Mouse (Mus musculus) limb, embryonic 14.5 days (tissue): ENCODE data around the gene Eya3. TPM values are rescaled to one million over a fixed set of nuclear protein-coding genes. Genes with fewer than 3 reads are reported as not detected.

Experiments used
- ATAC-seq: fragments of 200-750 bp; cut with Nextera tagmentation; 2 replicates; pipeline ENCODE4 v1.8.0; 2017; ENCODE audit warnings: low read depth, moderate number of reproducible peaks, moderate TSS enrichment; ENCODE audit not compliant: low FRiP score
- DNase-seq: peaks from one replicate; pipeline ENCODE4 v3.0.0-alpha.2; 2015; ENCODE audit warnings: low spot score
- H3K27ac ChIP-seq: fragments of 300-500 bp; sonication (generic); replicated peaks from 2 replicates; pipeline ENCODE4 v1.5.1; 2014; ENCODE audit warnings: low read depth, mild to moderate bottlenecking, low read length, moderate library complexity, mixed read lengths
- H3K27me3 ChIP-seq: fragments of 300-500 bp; sonication (generic); 2 replicates; pipeline ENCODE4 v1.6.1; 2014; ENCODE audit warnings: low read length, mixed read lengths; ENCODE audit not compliant: control insufficient read depth, insufficient read depth
- H3K36me3 ChIP-seq: fragments of 300-500 bp; sonication (generic); 2 replicates; pipeline ENCODE4 v1.6.1; 2014; ENCODE audit warnings: mild to moderate bottlenecking, low read length, moderate library complexity, mixed read lengths; ENCODE audit not compliant: control insufficient read depth, insufficient read depth
- H3K4me1 ChIP-seq: fragments of 300-500 bp; sonication (generic); 2 replicates; pipeline ENCODE4 v1.6.1; 2014; ENCODE audit warnings: antibody characterized with exemption, low read length, mixed read lengths; ENCODE audit not compliant: control insufficient read depth, insufficient read depth
- H3K4me2 ChIP-seq: fragments of 300-500 bp; sonication (generic); replicated peaks from 2 replicates; pipeline ENCODE4 v1.6.1; 2014; ENCODE audit warnings: low read depth, mild to moderate bottlenecking, low read length, moderate library complexity; ENCODE audit not compliant: severe bottlenecking
- H3K4me3 ChIP-seq: fragments of 300-500 bp; sonication (generic); replicated peaks from 2 replicates; pipeline ENCODE4 v1.5.1; 2014; ENCODE audit warnings: low read length
- H3K9ac ChIP-seq: fragments of 300-500 bp; sonication (generic); 2 replicates; pipeline ENCODE4 v1.6.1; 2014; ENCODE audit warnings: mild to moderate bottlenecking, low read depth, low read length, moderate library complexity; ENCODE audit not compliant: severe bottlenecking
- H3K9me3 ChIP-seq: fragments of 300-500 bp; sonication (generic); 2 replicates; pipeline ENCODE4 v1.6.1; 2016; ENCODE audit warnings: low read length; ENCODE audit not compliant: control insufficient read depth
- POLR2A ChIP-seq: fragments of 200-500 bp; IDR thresholded peaks from 2 replicates; pipeline ENCODE4 v1.8.0; 2012; ENCODE audit warnings: inconsistent platforms, mild to moderate bottlenecking, moderate library complexity, borderline replicate concordance; ENCODE audit not compliant: insufficient read depth, insufficient read length; ENCODE audit errors: extremely low read depth
- WGBS: fragments of 180-500 bp; shearing (Covaris S2); extraction: QIAGEN DNeasy Blood & Tissue Kit; methylation state at CpG from one replicate; pipeline ENCODE4 v1.1.7; 2014; 5-methylcytosine and 5-hydroxymethylcytosine counted together
- polyA plus RNA-seq, 2 experiments: library from polyadenylated mRNA; depleted of rRNA in 1 of 2; stranded (reverse) in 1 of 2; unstranded in 1 of 2; fragments of >200 nt; fragmentation: Nextera tagmentation in 1 of 2; extraction: Ambion mirVana in 1 of 2; gene quantifications; 2 replicates each; pipeline versions ENCODE4 v1.2.1 to v1.2.3; 2012 to 2014

Gene Eya3
- polyA plus RNA-seq, 2 experiments = 24.3 to 42.0 TPM

DNA sequence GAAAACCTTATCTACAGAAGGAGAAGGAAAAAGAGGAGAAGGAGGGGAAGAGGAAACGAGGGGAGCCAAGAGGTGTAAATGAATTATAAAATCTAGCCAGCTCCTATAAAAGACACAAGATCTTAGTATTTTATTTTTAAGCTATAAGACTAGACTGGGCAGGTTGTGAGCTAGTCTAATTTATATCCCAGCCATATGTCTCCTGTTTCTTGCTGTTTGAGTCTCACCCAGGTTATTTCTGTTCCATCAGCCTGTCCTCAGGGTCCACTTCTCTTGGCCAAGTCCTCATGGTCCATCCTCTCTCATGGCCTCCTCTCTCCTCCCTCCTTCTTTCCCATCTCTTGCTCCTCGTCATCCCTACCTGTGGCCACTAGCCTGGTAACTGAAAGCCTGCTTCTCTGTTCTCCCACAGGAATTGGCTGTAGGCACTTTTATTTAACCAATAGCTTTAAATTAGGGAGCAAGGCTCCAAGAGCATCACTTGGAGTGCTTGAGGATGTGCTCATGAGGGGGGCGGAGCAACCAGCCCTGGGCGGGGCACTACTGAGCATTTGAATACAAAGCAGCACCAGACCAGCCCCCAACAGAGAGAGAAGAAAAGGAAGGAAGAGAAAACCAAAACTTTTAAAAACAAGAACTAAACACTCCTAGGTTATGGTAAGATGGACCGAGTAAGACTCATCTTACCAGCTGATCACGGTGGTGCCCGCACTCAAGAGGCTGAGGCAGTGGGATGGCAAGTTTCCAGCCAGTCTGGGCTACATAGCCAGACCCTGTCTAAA is 17.3 kb upstream of the Eya3 start:
- Histone ChIP-seq H3K9me3 (no peaks in the 10 kb centered on the region), H3K4me2 (no peak overlapping the region), H3K4me3 (no peak overlapping the region), H3K27me3 (no peaks in the 10 kb centered on the region), H3K9ac (no peak overlapping the region), H3K4me1 (no peaks in the 10 kb centered on the region), H3K36me3 (no peaks in the 10 kb centered on the region), H3K27ac (no peak overlapping the region)
- WGBS = 68% methylated on average over 7 of the region's 7 CpGs
- TF ChIP-seq POLR2A = no peak
- DNase-seq (no peak), ATAC-seq (no peak)

DNA sequence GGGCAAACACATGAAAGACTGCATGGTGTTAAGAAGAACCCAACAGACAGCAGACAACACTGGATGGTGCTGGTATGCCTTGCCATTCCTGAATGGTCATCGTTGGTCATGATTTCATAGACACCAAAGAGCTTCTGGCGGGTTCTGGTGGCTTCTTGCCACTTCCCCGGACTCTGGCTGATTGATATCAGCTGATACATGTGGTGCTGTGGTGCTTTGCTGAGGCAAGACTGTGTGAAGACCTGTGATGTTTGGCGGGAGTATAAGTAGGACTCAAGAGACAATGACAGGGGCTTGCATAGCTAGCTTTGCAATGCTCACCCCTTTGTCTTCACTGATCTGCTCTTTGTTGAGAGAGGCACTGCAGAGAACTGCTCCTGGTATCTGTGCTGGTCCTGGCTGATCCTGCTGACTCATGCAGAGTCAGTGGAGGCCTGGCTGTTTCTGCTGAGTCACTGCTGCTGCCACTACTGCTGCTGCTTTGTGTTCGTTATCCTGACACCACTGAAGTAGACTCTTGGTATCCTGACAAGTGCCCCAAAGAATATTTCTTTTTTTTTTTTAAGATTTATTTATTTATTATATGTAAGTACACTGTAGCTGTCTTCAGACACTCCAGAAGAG is 14.6 kb upstream of the Eya3 start:
- ATAC-seq (no peak), DNase-seq (no peak)
- Histone ChIP-seq H3K36me3 (no peaks in the 10 kb centered on the region), H3K9ac (no peak overlapping the region), H3K4me2 (no peak overlapping the region), H3K27ac (no peak overlapping the region), H3K27me3 (no peaks in the 10 kb centered on the region), H3K4me1 (no peaks in the 10 kb centered on the region), H3K4me3 (no peak overlapping the region), H3K9me3 (no peaks in the 10 kb centered on the region)
- TF ChIP-seq POLR2A = no peak
- 88% methylated on average over 5 of the region's 5 CpGs for WGBS

DNA sequence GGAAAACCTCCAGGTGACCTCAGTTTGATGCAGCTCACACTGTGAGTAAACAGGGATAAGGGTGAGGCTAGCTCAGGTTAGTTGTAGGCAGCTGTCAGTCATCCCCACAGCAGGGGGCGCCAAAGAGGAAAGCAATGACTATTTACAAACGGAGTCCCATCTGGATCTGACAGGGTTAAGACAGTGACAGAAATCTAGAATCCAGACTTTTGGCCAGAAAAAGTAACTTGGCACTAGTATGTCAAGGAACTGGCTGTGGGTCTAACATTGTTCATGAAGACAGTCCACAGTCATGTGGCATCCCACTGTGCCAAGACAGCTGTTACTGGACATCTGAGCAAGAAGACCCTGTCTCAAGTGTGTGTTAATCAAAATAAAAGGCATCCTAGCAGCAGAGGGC is 10.0 kb upstream of the Eya3 start:
- WGBS = 30% methylated on average over 2 of the region's 2 CpGs
- TF ChIP-seq POLR2A = no peak
- no peaks in the 10 kb centered on the region for H3K4me1 ChIP-seq
- no peak overlapping the region for H3K4me2 ChIP-seq
- DNase-seq (no peak), ATAC-seq (no peak)
- H3K4me3 ChIP-seq = no peak overlapping the region
- H3K9ac ChIP-seq = no peak overlapping the region
- no peaks in the 10 kb centered on the region for H3K36me3 ChIP-seq
- no peak overlapping the region for H3K27ac ChIP-seq
- H3K9me3 ChIP-seq = no peaks in the 10 kb centered on the region
- H3K27me3 ChIP-seq = no peaks in the 10 kb centered on the region

DNA sequence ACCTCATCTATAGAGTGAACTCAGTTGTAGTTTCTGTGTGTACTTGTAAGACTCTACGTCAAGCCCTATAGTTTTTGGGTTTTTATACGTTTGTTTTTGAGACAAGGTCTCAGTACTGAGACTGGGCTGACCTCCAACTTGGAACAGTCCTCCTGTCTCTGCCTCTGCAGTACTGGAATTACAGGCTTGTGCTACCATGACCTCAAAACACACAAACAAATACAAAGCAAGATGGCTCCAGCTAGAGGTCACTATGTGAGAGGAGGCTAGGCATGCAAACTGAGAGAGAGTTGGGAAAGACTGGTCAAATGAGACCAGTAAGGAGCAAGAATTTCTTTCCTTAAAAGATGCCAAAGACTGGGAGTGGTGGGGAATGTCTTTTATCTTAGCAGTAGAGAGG is 2.8 kb upstream of the Eya3 start:
- no peaks in the 10 kb centered on the region for H3K4me1 ChIP-seq
- H3K36me3 ChIP-seq = no peaks in the 10 kb centered on the region
- H3K4me3 ChIP-seq = no peak overlapping the region
- no peak overlapping the region for H3K27ac ChIP-seq
- 95% methylated on average over 2 of the region's 2 CpGs for WGBS
- no peak for DNase-seq
- ATAC-seq = no peak
- H3K9ac ChIP-seq = no peak overlapping the region
- no peak for TF ChIP-seq POLR2A
- H3K9me3 ChIP-seq = no peaks in the 10 kb centered on the region
- H3K4me2 ChIP-seq = no peak overlapping the region
- no peaks in the 10 kb centered on the region for H3K27me3 ChIP-seq

DNA sequence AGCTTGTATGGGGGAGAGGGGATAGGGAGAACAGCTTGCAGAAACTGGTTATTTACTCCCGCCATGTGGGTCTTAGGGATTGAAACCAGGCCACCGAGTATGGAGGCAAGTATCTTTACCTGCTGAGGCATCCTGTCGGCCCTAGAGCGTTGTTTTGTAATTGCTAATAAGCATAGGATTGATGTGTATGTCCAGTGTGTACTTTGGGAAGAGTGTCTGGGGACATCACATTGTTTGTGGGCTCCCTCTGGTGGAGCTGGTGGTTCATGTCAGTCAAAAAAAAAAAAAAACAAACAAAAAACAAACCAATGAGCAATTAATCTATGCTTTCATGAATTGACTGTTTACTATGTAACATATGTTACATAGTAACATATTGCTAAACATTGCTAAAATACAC is 2.2 kb upstream of the Eya3 start:
- Histone ChIP-seq H3K4me2 (no peak overlapping the region), H3K36me3 (no peaks in the 10 kb centered on the region; the same call in 1 of the 2 replicates), H3K9me3 (no peaks in the 10 kb centered on the region), H3K4me1 (no peaks in the 10 kb centered on the region), H3K27me3 (no peaks in the 10 kb centered on the region), H3K4me3 (no peak overlapping the region), H3K27ac (no peak overlapping the region), H3K9ac (no peak overlapping the region)
- no peak for TF ChIP-seq POLR2A
- DNase-seq (no peak), ATAC-seq (no peak)
- WGBS = 59% methylated on average over 4 of the region's 4 CpGs
